Mouse (Mus musculus) gastrocnemius, adult 18-20 months (tissue): ENCODE results near the gene Bsx. TPM values are rescaled to one million over a fixed set of nuclear protein-coding genes. Genes with fewer than 3 reads are reported as not detected.

Experiments used
- DNase-seq: peaks from one replicate; pipeline ENCODE4 v3.0.0; 2021; ENCODE audit warnings: low spot score
- long read RNA-seq, 2 experiments: library from polyadenylated mRNA; stranded (forward); transcript quantifications; one replicate each; pipeline ENCODE4 v2.0.0; 2021
- total RNA-seq, 2 experiments: library from RNA; stranded (reverse); gene quantifications; 2 replicates each; pipeline ENCODE4 v1.2.3; 2021

Bsx gene
- total RNA-seq = not detected
- long read RNA-seq, experiment 1 = 0 reads
- long read RNA-seq, experiment 2 = 0 reads

DNA sequence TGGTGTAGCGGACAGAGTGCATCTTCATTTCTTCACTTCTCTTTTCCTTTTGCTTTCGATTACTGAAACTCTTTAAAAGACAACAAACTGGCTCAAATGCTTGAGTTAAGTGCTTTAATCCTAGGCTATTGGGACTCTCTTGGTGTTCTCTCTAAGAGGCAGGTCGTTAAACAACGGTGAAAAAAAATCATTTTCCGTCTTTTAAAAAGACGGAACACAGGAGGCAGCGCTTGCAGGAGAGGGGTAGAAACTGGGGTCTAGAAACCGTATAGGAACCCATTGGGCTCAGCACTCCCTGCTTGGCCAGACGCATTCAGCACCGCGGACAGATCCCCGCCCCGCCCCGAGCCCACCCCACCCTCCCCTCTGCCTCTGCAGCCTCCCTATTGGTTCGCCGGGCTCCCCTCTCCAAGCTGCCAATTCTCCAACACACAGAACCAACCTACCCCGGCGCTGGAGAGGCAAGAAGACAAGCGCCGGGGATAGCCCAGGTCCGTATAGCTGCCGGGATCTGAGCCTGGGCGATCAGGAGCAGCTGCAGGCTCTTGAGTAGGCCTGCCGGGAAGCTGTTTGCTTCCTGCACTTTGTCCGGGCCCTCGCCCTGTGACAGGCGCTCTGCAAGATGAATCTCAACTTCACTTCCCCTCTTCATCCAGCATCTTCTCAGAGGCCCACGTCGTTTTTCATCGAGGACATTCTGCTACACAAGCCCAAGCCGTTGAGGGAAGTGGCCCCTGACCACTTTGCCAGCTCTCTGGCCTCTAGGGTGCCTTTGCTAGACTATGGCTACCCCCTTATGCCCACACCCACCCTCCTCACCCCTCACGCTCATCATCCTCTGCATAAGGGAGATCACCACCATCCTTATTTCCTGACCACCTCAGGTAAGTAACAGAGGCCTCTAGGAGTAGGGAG is at the start of gene Bsx:
Bsx (plus strand) TSS at position 572 of the 915 bp plus-strand sequence.
- no peak for DNase-seq

DNA sequence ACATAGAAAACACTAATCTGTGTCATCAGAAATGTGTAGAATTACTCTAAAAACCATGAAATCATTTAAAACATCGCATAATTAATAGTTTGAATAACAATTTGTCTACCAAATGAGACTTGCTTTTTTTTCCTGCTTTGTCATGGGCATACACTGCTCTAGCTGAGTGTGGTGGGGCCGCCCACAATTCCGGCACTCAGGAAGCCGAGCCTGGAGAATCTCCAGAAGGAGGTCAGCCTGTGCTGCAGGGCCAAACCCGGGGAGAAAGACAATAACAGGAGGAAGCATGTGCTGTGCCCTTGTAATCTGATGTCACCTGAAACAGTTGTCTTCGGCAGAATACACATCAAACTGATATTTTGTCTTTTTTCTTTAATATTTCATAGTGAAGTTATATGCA is 48.3 kb upstream of the Bsx start:
- DNase-seq = no peak

- DNase-seq = no peak
Observed at GRCm38 (mm10) chr9:40827366-40827765, 46.6 kb upstream of the Bsx start.

- peak; percentile 53 for DNase-seq
Observed at GRCm38 (mm10) chr9:40834569-40834968, 39.4 kb upstream of the Bsx start.

- no peak for DNase-seq
Observed at GRCm38 (mm10) chr9:40836681-40837080, 37.2 kb upstream of the Bsx start.

- no peak for DNase-seq
Observed at GRCm38 (mm10) chr9:40839662-40840061, 34.3 kb upstream of the Bsx start.

DNA sequence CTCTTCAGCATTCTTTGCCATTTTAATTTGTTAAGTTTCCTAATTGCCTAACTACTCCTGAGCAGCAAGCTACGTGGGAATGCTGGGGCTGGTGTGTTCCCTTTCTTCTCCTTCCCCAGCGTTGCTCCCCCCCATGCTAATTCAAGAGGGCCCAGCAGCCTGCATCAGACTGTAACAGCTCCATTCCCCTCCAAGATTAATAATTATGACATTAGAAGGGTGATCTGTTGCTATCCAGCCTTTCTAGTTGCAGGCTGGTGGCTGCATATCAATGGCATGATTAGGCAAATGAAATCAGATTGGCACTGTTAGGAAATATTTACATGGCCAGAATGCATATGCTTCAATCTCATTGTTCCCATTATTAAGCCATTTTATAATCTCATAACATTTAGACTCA is 22.4 kb upstream of the Bsx start:
- no peak for DNase-seq

- DNase-seq = no peak
Observed at GRCm38 (mm10) chr9:40858461-40859160, 15.3 kb upstream of the Bsx start.

- no peak for DNase-seq
Observed at GRCm38 (mm10) chr9:40859196-40859595, 14.7 kb upstream of the Bsx start.

DNA sequence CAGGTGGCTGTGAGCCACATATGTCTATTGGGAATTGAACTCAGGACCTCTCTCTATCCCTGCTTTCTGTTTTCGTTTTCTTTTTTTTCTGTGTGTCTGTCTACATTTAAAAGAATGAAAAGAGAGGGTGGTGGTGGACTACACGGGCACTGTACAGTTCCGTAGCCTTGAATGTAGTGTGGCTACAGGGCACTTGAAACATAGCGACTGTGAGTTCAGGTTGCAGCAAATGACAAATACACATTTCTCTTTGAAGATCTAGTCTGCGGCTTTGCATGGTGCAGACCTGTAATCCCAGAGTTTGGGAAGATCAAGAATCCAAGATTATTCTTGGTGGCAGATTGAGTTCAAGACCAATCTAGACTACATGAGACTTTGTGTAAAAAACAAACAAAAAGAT is 3.6 kb upstream of the Bsx start:
- DNase-seq = no peak

- no peak for DNase-seq
Observed at GRCm38 (mm10) chr9:40871369-40872155, 2.4 kb upstream of the Bsx start.

DNA sequence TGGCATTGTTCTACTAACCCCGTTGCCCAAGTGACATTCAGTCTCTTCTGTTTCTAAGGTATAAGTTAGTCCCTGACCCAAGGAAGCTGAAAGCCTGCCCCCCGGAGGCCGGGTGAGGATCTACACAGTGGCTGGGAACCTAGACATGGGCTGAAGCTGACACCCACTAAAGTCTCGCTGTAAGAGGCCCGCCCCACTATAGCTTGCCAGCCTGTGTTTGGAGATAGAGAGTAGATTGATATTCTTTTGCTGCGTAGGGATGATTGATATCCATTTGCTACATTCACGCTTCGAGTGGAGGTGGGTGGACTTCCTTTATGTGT is 1.8 kb upstream of the Bsx start:
- DNase-seq = peak; percentile 8

DNA sequence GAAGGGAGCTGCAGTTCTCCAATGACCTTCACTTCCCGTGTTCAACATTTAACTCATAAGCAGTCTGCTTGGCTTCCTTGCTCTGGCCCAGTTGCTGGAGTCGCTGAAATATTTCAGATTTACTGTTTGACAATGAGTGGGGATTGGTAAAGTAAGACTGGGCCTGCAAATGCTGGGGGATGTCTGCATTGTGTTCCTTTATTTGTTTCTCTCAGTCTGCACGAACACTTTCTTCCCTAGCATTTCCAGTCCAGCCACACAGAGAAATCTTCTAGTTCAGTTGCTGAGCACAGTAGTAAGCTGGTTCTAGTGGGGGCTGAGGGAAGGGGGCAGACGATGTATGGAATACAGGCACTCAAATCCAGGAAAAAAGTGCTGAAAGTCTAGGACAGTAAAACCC is 1.0 kb downstream of the Bsx start:
- no peak for DNase-seq

DNA sequence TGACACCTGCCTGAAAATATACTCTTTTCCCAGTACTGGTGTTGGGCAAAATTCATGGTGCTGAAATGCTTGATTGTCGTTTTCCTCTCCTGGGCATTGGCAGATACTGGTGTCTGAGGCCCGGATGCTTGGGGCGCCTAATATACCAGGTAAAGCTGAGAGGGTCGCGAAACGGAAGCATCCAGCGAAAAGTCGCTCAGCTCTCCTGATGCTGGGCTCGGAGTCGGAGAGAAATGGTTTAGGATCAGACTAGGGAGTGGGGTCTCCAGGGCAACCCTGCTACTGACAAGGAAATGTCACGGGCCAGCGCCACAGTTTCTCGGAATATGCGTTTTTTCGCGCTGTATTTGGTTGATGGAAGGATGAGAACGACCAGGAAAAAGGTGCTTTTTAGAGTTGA is 1.5 kb downstream of the Bsx start:
- no peak for DNase-seq

DNA sequence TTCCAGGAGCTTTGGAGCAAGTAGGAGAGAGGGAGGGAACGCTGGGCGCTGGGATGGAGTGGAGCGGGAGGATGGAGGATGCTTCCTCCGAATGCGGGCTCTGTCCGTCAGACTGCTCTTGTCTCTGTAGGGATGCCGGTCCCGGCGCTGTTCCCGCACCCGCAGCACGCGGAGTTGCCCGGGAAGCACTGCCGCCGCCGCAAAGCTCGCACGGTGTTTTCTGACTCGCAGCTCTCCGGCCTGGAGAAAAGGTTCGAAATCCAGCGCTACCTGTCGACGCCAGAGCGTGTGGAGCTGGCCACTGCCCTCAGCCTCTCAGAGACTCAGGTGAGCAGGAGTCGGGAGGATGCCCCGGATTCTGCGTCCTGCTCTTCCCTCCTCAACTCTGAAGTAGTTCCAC is 2.2 kb downstream of the Bsx start:
- DNase-seq = no peak

DNA sequence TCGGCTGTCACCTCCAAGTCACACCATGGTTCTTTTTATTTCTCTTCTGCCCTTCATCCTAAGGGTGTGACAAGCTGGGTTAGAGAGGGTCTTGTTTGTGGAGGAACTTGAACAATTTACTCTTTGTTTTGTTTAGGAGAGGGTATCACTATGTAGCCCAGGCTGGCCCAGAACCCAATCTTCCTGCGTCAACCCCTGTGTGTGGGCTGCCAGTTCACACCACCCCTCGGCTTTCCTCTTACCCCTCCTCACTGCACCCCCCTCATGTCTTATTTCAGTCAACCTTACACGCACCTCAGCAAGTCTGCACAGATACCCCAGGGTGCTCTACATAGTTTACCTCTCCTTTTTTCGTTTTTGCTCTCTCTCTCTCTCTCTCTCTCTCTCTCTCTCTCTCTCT is 2.8 kb downstream of the Bsx start:
- DNase-seq = no peak

DNA sequence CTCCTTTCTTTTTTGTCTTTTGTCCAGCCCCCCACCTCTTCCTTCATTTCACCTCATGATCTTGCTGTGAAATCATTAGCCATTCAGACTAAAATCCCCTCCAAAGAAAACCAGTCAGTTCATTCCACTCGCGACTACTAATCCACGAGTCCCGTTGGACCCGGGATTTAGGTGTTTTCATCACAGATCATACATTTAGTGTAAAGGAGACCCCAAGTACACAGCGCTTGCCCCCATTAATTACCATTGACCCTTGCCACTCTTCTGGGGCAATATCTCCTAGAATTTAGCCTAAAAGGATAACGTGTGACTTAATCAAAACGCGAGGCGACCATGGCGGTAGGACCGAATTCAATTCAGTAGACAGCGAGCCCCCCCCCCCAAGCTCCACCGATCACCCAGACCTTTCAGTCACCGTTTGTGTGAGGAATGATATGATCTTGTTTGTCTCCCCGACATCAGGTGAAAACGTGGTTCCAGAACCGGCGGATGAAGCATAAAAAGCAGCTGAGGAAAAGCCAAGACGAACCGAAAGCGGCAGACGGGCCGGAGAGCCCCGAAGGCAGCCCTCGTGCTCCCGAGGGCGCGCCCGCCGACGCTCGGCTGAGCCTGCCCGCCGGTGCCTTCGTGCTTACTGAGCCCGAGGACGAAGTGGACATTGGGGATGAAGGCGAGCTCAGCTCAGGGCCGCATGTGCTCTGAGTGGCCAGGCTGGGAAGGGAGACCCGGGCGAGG is 3.4 kb downstream of the Bsx start:
- DNase-seq = no peak

DNA sequence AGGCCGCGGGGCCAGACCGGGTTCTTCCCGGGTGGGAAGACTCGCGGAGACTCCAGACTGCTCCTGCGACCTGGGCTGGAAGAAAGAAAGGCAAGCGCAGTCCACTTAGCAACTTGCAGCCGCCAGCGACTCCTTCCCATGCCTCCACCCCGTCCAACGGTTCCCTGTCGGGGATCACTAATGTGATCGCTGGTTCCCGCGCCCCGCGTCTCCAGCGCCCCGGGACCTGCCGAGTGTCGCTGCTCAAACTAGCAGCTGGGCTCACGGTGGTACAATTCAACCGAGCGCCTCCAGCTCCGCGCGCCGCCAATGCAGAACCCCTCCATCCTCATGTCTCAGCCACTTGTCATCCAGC is 3.9 kb downstream of the Bsx start:
- no peak for DNase-seq

DNA sequence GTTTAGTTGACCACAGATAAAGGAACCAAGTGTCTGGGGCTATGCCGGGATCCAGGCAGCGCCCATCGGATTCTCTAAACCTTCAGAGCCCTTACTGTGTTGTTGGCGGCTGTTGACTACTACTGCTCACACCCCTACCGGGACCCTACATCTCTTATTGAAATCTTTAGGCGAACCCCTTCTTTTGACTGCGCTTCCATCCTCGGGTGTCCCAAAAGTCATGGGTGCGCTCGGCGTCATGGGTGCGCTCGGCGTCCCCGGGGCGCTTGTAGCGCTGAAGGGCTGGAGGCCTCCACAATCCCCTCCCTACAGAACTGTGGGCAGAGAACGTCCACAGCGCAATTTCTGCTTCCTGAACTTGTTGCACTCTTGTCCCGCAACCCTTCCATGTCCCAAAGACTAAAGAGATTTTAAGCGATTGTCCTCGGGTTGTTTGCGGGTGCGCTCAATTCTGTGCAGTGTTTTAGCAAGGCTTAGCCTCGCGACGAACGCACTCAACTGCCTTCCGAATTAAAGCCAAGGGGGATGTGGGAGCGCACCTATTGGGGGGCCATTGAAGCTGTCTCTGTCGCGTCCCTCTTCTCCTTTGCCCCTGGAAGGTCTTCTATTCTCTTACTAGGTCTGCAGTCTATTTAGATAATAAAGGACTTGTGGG is 4.5 kb downstream of the Bsx start:
- no peak for DNase-seq

DNA sequence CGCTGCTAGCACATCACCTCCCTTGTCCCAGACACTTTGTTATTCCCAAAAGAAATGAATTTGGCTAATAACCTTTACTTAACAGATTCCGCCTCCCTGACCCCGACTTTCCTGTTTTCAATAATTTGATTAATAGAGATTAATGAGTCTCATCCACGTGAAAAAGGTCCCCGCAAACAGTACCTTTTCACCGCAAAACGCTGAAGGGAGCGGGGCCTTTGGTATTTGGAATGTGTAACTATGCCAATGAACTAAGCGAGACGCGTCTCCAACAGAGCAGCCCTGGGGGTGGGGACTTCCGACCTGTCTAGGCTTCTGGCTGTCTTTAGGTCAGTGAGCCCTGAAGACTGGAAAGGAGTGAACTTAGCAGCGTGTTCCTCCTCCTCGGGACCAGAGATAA is 5.1 kb downstream of the Bsx start:
- DNase-seq = no peak

DNA sequence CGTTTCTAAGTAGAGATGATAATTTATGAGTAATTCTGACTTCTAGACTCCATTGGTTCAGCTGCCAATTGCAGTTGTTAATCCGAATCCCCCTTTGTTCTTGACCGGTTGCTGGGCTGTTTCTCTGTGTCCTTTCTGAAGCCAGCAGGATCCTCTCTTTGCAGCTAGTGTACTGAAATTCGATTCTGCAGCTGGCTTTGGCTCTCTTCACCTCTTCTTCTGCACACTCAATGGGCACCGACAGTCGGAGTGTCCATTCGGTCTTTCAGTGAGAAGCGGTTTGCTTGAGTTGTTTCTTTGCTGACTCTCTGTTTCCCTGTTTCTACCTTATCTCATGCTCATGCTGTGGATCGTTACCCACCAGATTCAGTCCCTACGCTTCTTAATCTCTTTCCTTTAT is 11.7 kb downstream of the Bsx start:
- DNase-seq = no peak
